Mouse (Mus musculus) heart, adult 2 months (tissue): ENCODE results near the gene Timm23. TPM values are rescaled to one million over a fixed set of nuclear protein-coding genes. Genes with fewer than 3 reads are reported as not detected.

ENCODE experiments used
- DNase-seq, 2 experiments: peaks; one replicate each; pipeline ENCODE4 v3.0.0; 2021
- H3K27ac ChIP-seq: fragments of 200-600 bp; 2 replicates; pipeline ENCODE4 v1.8.1; 2022
- H3K27me3 ChIP-seq: fragments of 200-500 bp; 2 replicates; pipeline ENCODE4 v1.6.1; 2012; ENCODE audit warnings: mild to moderate bottlenecking, low read length, inconsistent platforms, mixed read lengths; ENCODE audit not compliant: control insufficient read depth, insufficient read depth
- H3K36me3 ChIP-seq: fragments of 200-500 bp; 2 replicates; pipeline ENCODE4 v1.6.1; 2012; ENCODE audit warnings: low read length, inconsistent platforms; ENCODE audit not compliant: control insufficient read depth, insufficient read depth
- H3K4me1 ChIP-seq: fragments of 200-500 bp; 2 replicates; pipeline ENCODE4 v1.6.1; 2011; ENCODE audit warnings: low read length; ENCODE audit not compliant: control insufficient read depth, insufficient read depth
- H3K4me3 ChIP-seq: fragments of 200-600 bp; 2 replicates; pipeline ENCODE4 v1.8.1; 2022
- H3K79me2 ChIP-seq: fragments of 200-500 bp; replicated peaks from 2 replicates; pipeline ENCODE4 v1.6.1; 2012; ENCODE audit warnings: mild to moderate bottlenecking, inconsistent platforms, low read length, moderate library complexity, mixed read lengths; ENCODE audit not compliant: control insufficient read depth, insufficient read depth
- H3K9ac ChIP-seq: fragments of 200-500 bp; 2 replicates; pipeline ENCODE4 v1.6.1; 2012; ENCODE audit warnings: low read depth, mild to moderate bottlenecking, control low read depth, inconsistent platforms, low read length, mixed read lengths
- CTCF ChIP-seq: fragments of 200-600 bp; IDR thresholded peaks from 2 replicates; pipeline ENCODE4 v1.8.1; 2022; ENCODE audit warnings: antibody characterized with exemption, mild to moderate bottlenecking, moderate library complexity
- EP300 ChIP-seq: fragments of 200-500 bp; IDR thresholded peaks from 2 replicates; pipeline ENCODE4 v1.6.1; 2011; ENCODE audit warnings: low read depth, low read length, control low read depth; ENCODE audit not compliant: insufficient read depth
- POLR2A ChIP-seq: fragments of 200-500 bp; IDR thresholded peaks from 2 replicates; pipeline ENCODE4 v1.6.1; 2011; ENCODE audit warnings: mild to moderate bottlenecking, low read depth, low read length, control low read depth; ENCODE audit not compliant: insufficient read depth
- WGBS: fragments of 180-500 bp; shearing (Covaris S2); methylation state at CpG from one replicate; pipeline ENCODE4 v1.1.7; 2018; 5-methylcytosine and 5-hydroxymethylcytosine counted together
- intact Hi-C: fragments of 180-260 bp; cut with DNase I; formaldehyde crosslinking; loops from one replicate; pipeline ENCODE4 v1.15.1; 2025
- long read RNA-seq: library from polyadenylated mRNA; stranded (forward); transcript quantifications from one replicate; pipeline ENCODE4 v2.0.0, GENCODE M21; 2021
- polyA plus RNA-seq: library from polyadenylated mRNA; depleted of rRNA; stranded (reverse); fragments of >200 nt; gene quantifications from 2 replicates; pipeline ENCODE4 v1.2.3, GENCODE M21; 2012; rRNA removed
- total RNA-seq, 2 experiments: library from RNA; stranded (reverse); gene quantifications; 2 replicates each; pipeline ENCODE4 v1.2.3; 2021

Timm23 gene
- total RNA-seq (100 to 1,000 TPM; 206 to 234 TPM), polyA plus RNA-seq (264 and 384 TPM in 2 replicates)
- long read RNA-seq, transcript Timm23-201 (7 exons, 1,173 nt): major isoform, 294 of 308 reads
- long read RNA-seq, partial matches to known transcripts: 5 of 308 reads
- long read RNA-seq, other reads (novel, unspliced or antisense): 8 of 308 reads

GRCm38 (mm10) chr14:32201791-32202451 lies at the start of gene Timm23, which contains the start of gene Parg:
Gene Timm23 (minus strand): TSS chr14:32201898.
Gene Parg (plus strand): TSS chr14:32201949.
- peaks cover 10% of the 10 kb centered on the region for H3K36me3 ChIP-seq
- H3K4me1 ChIP-seq: peaks cover 9% of the 10 kb centered on the region
- TF ChIP-seq POLR2A (no peak), CTCF (no peak), EP300 (no peak)
- peak; percentile 91 for DNase-seq
- peak within 1 kb of the TSS; percentile 98 for H3K9ac ChIP-seq
- under 1% methylated on average over 77 of the region's 77 CpGs for WGBS
- H3K27ac ChIP-seq: peak within 1 kb of the TSS; percentile 69
- H3K4me3 ChIP-seq: peak within 1 kb of the TSS; percentile 89
- H3K27me3 ChIP-seq: no peaks in the 10 kb centered on the region
- intact Hi-C loops: loop anchor here (2.0 kb wide), 1 partner anchor 43 kb away; the partner anchor contains the start of gene Ncoa4
- peaks cover 13% of the 10 kb centered on the region for H3K79me2 ChIP-seq

DNA sequence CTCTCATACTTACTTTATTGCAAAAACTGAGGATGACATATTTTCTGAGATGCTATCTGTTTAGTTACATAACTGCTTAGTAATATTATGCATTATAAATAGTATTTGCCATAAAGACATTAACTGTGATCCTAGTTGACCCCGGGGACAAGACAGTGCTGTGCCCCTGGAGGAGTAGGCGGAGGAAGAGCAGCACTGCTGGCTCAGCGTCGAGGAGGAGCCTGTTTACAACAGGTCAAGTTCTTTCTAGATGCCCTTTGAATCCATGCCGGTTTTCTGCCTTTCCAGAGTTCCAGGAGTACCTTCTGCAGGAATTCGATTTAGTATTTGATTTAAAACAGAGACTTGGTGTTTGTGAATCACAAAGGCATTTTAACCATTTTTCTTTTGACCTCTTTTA lies 47.9 kb upstream of the Timm23 start:
- H3K79me2 ChIP-seq: no peaks in the 10 kb centered on the region
- no peak overlapping the region for H3K9ac ChIP-seq
- H3K27me3 ChIP-seq: no peaks in the 10 kb centered on the region
- no peaks in the 10 kb centered on the region for H3K4me1 ChIP-seq
- no peak overlapping the region for H3K27ac ChIP-seq
- WGBS: 87% methylated on average over 6 of the region's 6 CpGs
- no peak for DNase-seq
- no peak overlapping the region for H3K4me3 ChIP-seq
- intact Hi-C loops: no loop called here
- TF ChIP-seq CTCF: no peak
- no peak for TF ChIP-seq POLR2A
- TF ChIP-seq EP300: no peak
- no peaks in the 10 kb centered on the region for H3K36me3 ChIP-seq

DNA sequence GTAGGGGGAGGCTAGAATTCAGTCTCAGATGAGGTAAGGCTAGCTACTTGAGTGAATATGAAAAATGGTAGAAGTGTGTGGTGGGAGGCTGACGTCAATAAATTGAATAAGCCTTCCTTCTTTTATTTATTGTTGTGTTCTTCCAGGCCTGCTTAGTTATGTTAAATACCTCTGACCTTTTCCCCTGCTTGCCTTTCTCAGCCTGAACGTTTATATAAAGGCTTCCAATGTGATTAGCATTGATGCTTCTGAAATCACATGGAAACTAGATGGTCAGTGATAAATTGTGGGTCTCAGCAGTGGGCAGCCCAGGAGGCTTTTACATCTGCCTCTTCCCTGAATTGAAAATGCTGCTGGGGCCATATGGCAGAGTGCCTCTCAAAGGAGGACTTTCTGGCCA lies 44.3 kb upstream of the Timm23 start:
- H3K9ac ChIP-seq: no peak overlapping the region
- TF ChIP-seq CTCF (no peak), POLR2A (no peak), EP300 (no peak)
- no peak for DNase-seq
- intact Hi-C loops: no loop called here
- no peaks in the 10 kb centered on the region for H3K4me1 ChIP-seq
- H3K27ac ChIP-seq: no peak overlapping the region
- WGBS: 57% methylated on average over 2 of the region's 2 CpGs
- H3K79me2 ChIP-seq: no peaks in the 10 kb centered on the region
- H3K27me3 ChIP-seq: no peaks in the 10 kb centered on the region
- no peaks in the 10 kb centered on the region for H3K36me3 ChIP-seq
- no peak overlapping the region for H3K4me3 ChIP-seq

GRCm38 (mm10) chr14:32242401-32242800 lies 40.7 kb upstream of the Timm23 start:
- no peaks in the 10 kb centered on the region for H3K36me3 ChIP-seq
- no peak overlapping the region for H3K9ac ChIP-seq
- no peak overlapping the region for H3K4me3 ChIP-seq
- 82% methylated on average over 4 of the region's 4 CpGs for WGBS
- TF ChIP-seq EP300: no peak
- no peak for TF ChIP-seq CTCF
- TF ChIP-seq POLR2A: no peak
- no peaks in the 10 kb centered on the region for H3K79me2 ChIP-seq
- DNase-seq: no peak
- no peaks in the 10 kb centered on the region for H3K4me1 ChIP-seq
- intact Hi-C loops: no loop called here
- H3K27me3 ChIP-seq: no peaks in the 10 kb centered on the region
- no peak overlapping the region for H3K27ac ChIP-seq

DNA sequence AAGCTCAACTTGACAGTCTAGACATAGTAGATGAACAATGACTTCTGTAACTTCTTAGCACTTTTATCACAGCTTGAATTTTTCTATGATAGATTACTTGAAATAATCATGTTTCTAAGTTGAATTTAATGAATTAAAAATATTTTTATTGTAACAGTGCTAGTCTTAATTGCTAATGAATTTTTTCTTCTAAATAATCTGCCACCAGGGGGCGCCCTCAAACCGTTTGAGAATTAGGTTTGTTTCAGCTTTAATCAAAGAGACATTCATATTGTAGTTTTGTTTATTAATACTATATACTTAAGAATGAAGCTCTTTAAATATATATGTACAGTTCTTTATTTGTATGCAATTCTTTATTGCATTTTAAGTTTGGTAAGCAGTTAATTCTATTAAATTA lies 27.3 kb upstream of the Timm23 start:
- H3K4me3 ChIP-seq: no peak overlapping the region
- TF ChIP-seq EP300 (no peak), CTCF (peak; percentile 92)
- no peaks in the 10 kb centered on the region for H3K79me2 ChIP-seq
- no peaks in the 10 kb centered on the region for H3K4me1 ChIP-seq
- no peak overlapping the region for H3K9ac ChIP-seq
- WGBS: 2% methylated on average over 2 of the region's 2 CpGs
- intact Hi-C loops: loop anchor here (1.0 kb wide), 1 partner anchor 253 kb away; no protein-coding TSS in a partner anchor
- peak; percentile 9 to 54 for DNase-seq
- H3K36me3 ChIP-seq: no peaks in the 10 kb centered on the region
- H3K27me3 ChIP-seq: no peaks in the 10 kb centered on the region
- no peak overlapping the region for H3K27ac ChIP-seq

GRCm38 (mm10) chr14:32226601-32227000 lies 24.9 kb upstream of the Timm23 start:
- intact Hi-C loops: no loop called here
- H3K4me3 ChIP-seq: no peak overlapping the region
- H3K79me2 ChIP-seq: no peaks in the 10 kb centered on the region
- TF ChIP-seq POLR2A (no peak), CTCF (no peak), EP300 (no peak)
- H3K27ac ChIP-seq: no peak overlapping the region
- H3K9ac ChIP-seq: no peak overlapping the region
- no peak for DNase-seq
- no peaks in the 10 kb centered on the region for H3K27me3 ChIP-seq
- H3K4me1 ChIP-seq: no peaks in the 10 kb centered on the region
- no peaks in the 10 kb centered on the region for H3K36me3 ChIP-seq
